Mouse (Mus musculus) gastrocnemius, postnatal 10 days (tissue): Measurements from ENCODE around the gene Fam234a. TPM values are rescaled to one million over a fixed set of nuclear protein-coding genes. Genes with fewer than 3 reads are reported as not detected.
"Not testable (repeated sequence)": the region's sequence is repeated elsewhere in the genome, so short reads cannot be mapped to it uniquely, and the experiment has no call there.

Experiments used
- DNase-seq: peaks from one replicate; pipeline ENCODE4 v3.0.0; 2021; ENCODE audit warnings: mixed read lengths
- total RNA-seq, 2 experiments: library from RNA; stranded (reverse); gene quantifications; 2 replicates each; pipeline ENCODE4 v1.2.3; 2021

Fam234a gene
- total RNA-seq, 2 experiments from 2014 or later, result 45.8 to 59.0 TPM

DNA sequence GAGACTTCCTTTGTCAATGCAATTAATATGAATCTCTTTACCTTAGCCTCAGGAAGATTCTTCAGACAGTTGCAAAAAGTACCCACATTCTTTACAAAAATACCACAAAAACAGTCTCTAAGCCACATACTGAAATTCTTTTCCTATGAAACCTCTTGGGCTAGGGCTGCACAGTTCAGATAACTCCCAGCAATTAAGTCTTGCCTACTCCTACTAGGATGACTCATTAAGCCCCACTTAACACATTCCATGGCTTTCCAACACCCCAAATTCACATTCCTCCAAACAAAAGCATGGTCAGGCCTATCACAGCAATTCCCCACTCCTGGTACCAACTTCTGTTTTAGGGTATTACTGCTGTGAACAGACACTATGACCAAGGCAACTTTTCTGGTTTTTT lies 65.4 kb downstream of the Fam234a start:
- no peak for DNase-seq

GRCm38 (mm10) chr17:26175248-26175647 lies 68.8 kb downstream of the Fam234a start:
- not testable (repeated sequence) for DNase-seq

GRCm38 (mm10) chr17:26168039-26168438 lies 76.0 kb downstream of the Fam234a start:
- DNase-seq, result no peak

- DNase-seq, result no peak
Observed at GRCm38 (mm10) chr17:26162736-26163135, 81.3 kb downstream of the Fam234a start.

Other genes starting within 250 kb of the Fam234a start
- gene Rab11fip3, start 174.7 kb downstream of the Fam234a start, total RNA-seq, result 10 to 100 TPM; 37.9 to 41.5 TPM
- 1 to 10 TPM; 5.6 to 6.1 TPM for gene Decr2, start 153.9 kb downstream of the Fam234a start, total RNA-seq
- gene Nme4, start 148.6 kb downstream of the Fam234a start, total RNA-seq, result 1 to 10 TPM; 4.9 to 6.4 TPM
- gene Tmem8, start 130.9 kb downstream of the Fam234a start, total RNA-seq, result 1 to 10 TPM; 1.3 to 1.7 TPM
- gene Mrpl28, start 120.7 kb downstream of the Fam234a start, total RNA-seq, result 10 to 100 TPM; 48.4 to 52.3 TPM
- 10 to 100 TPM; 19.3 to 23.1 TPM for gene Axin1, start 105.6 kb downstream of the Fam234a start, total RNA-seq
- under 1 TPM in 1 of 2 experiments, not detected in 1; 0.16 TPM for gene Pdia2, start 45.2 kb downstream of the Fam234a start, total RNA-seq
- gene Rgs11, start 41.3 kb downstream of the Fam234a start, total RNA-seq, result 1 to 10 TPM in 1 of 2 experiments, under 1 TPM in 1; 0.94 to 1.9 TPM
- gene Arhgdig, start 36.5 kb downstream of the Fam234a start, total RNA-seq, result 1 to 10 TPM; 3.5 to 4.8 TPM
- 10 to 100 TPM; 18.5 to 30.0 TPM for gene Luc7l, start 8.7 kb upstream of the Fam234a start, total RNA-seq
- gene Neurl1b, start 170.6 kb upstream of the Fam234a start, total RNA-seq, result 10 to 100 TPM; 11.6 to 12.7 TPM